Mouse (Mus musculus) stomach, postnatal 0 days (tissue): ENCODE measurements around the gene Timp3. TPM values are rescaled to one million over a fixed set of nuclear protein-coding genes. Genes with fewer than 3 reads are reported as not detected.

Experiments used
- ATAC-seq: fragments of 200-750 bp; cut with Nextera tagmentation; 2 replicates; pipeline ENCODE4 v1.8.0; 2017; ENCODE audit not compliant: low FRiP score, low TSS enrichment
- DNase-seq: peaks from one replicate; pipeline ENCODE4 v3.0.0-alpha.2; 2016; ENCODE audit warnings: low spot score
- H3K27ac ChIP-seq: fragments of 300-500 bp; sonication (generic); replicated peaks from 2 replicates; pipeline ENCODE4 v1.5.1; 2014; ENCODE audit warnings: mild to moderate bottlenecking, control low read depth
- H3K27me3 ChIP-seq: fragments of 300-500 bp; sonication (generic); 2 replicates; pipeline ENCODE4 v1.6.1; 2014; ENCODE audit warnings: low read length; ENCODE audit not compliant: control insufficient read depth, insufficient read depth
- H3K36me3 ChIP-seq: fragments of 300-500 bp; sonication (generic); 2 replicates; pipeline ENCODE4 v1.6.1; 2014; ENCODE audit warnings: low read length, mixed read lengths; ENCODE audit not compliant: control insufficient read depth, insufficient read depth
- H3K4me1 ChIP-seq: fragments of 300-500 bp; sonication (generic); replicated peaks from 2 replicates; pipeline ENCODE4 v1.6.1; 2014; ENCODE audit warnings: antibody characterized with exemption; ENCODE audit not compliant: control insufficient read depth, insufficient read depth
- H3K4me2 ChIP-seq: fragments of 300-500 bp; sonication (generic); replicated peaks from 2 replicates; pipeline ENCODE4 v1.6.1; 2014; ENCODE audit warnings: low read depth, mild to moderate bottlenecking, control low read depth, moderate library complexity
- H3K4me3 ChIP-seq: fragments of 300-500 bp; sonication (generic); 2 replicates; pipeline ENCODE4 v1.5.1; 2014; ENCODE audit warnings: low read depth, low read length, control low read depth
- H3K9ac ChIP-seq: fragments of 300-500 bp; sonication (generic); 2 replicates; pipeline ENCODE4 v1.6.1; 2014; ENCODE audit warnings: mild to moderate bottlenecking, low read length, control low read depth, mixed read lengths
- H3K9me3 ChIP-seq: fragments of 300-500 bp; sonication (generic); 2 replicates; pipeline ENCODE4 v1.6.1; 2016; ENCODE audit warnings: low read length; ENCODE audit not compliant: control insufficient read depth
- CTCF ChIP-seq: IDR thresholded peaks from 2 replicates; pipeline ENCODE4 v1.5.1; 2016; ENCODE audit warnings: antibody characterized with exemption, low read depth, mild to moderate bottlenecking, moderate library complexity
- EP300 ChIP-seq: optimal IDR thresholded peaks from 2 replicates; pipeline ENCODE3; 2016; ENCODE audit warnings: antibody characterized with exemption
- WGBS: fragments of 180-500 bp; shearing (Covaris S2); extraction: QIAGEN DNeasy Blood & Tissue Kit; methylation state at CpG from one replicate; pipeline ENCODE4 v1.1.7; 2014; 5-methylcytosine and 5-hydroxymethylcytosine counted together
- polyA plus RNA-seq: library from polyadenylated mRNA; unstranded; fragments of >200 nt; fragmentation: Nextera tagmentation; extraction: Ambion mirVana; gene quantifications from 2 replicates; pipeline ENCODE4 v1.2.1, GENCODE M21; 2015

Timp3 gene
- polyA plus RNA-seq, 1 experiment from 2014 or later: 33.0 TPM

DNA sequence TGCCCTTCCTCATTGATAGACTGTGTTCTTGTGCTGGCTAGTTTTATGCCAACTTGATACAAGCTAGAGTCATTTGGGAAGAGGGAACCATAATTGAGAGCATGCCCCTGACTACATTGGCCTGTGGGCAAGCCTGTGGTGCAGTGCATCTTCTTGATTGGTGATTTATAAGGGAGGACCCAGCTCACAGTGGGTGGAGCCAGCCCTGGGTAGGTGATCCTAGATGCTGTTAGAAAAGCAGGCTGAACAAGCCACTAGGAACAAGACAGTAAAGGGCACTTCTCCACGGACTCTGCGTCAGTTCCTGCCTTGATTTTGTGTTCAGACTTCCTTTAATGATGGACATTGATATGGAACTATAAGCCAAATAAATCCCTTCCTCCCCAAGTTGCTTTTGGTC, 84.5 kb downstream of the Timp3 start:
- TF ChIP-seq EP300: no peak
- no peak for TF ChIP-seq CTCF
- WGBS: 75% methylated on average over 2 of the region's 2 CpGs
- DNase-seq: no peak
- H3K9me3 ChIP-seq: no peaks in the 10 kb centered on the region
- H3K4me3 ChIP-seq: no peak overlapping the region
- 0 out of 2 replicates have a peak, but pooled peaks cover 2% of the 10 kb centered on the region for H3K4me1 ChIP-seq
- no peaks in the 10 kb centered on the region for H3K36me3 ChIP-seq
- H3K9ac ChIP-seq: no peak overlapping the region
- no peak overlapping the region for H3K27ac ChIP-seq
- no peaks in the 10 kb centered on the region for H3K27me3 ChIP-seq
- peak; percentile 58 for ATAC-seq
- no peak overlapping the region for H3K4me2 ChIP-seq

DNA sequence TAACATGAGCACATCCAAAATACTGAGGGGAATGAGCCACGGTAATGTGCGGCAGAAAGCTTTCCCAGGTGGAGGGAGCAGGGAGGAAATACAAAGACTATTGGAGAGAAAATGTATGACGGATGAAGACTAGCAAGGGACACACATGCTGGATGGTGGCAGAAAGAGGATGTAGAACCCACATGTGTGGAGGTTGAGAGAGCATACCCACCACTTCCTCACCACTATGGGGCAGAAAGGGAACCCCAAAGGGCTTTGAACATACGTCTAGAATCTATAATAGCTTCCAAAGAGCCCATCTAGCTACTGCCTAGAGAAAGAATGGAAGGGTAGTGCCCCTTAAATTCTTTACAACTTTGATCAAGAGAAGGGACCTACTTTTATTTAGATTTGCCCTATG, 85.5 kb downstream of the Timp3 start:
- 81% methylated on average over 4 of the region's 4 CpGs for WGBS
- H3K4me2 ChIP-seq: no peak overlapping the region

GRCm38 (mm10) chr10:86386232-86386631, 86.1 kb downstream of the Timp3 start:
- H3K9me3 ChIP-seq: no peaks in the 10 kb centered on the region
- H3K4me3 ChIP-seq: no peak overlapping the region
- H3K4me1 ChIP-seq: 0 out of 2 replicates have a peak, but pooled peaks cover 2% of the 10 kb centered on the region
- no peaks in the 10 kb centered on the region for H3K27me3 ChIP-seq
- no peak overlapping the region for H3K27ac ChIP-seq
- no peak overlapping the region for H3K9ac ChIP-seq
- DNase-seq (no peak), ATAC-seq (no peak)
- TF ChIP-seq CTCF: no peak
- no peak for TF ChIP-seq EP300
- 72% methylated on average over 4 of the region's 4 CpGs for WGBS
- no peak overlapping the region for H3K4me2 ChIP-seq
- no peaks in the 10 kb centered on the region for H3K36me3 ChIP-seq

More for the DNA sequence above, 85.5 kb downstream of the Timp3 start:
- no peak overlapping the region for H3K27ac ChIP-seq
- no peaks in the 10 kb centered on the region for H3K9me3 ChIP-seq
- ATAC-seq (no peak), DNase-seq (no peak)
- no peaks in the 10 kb centered on the region for H3K27me3 ChIP-seq
- H3K4me3 ChIP-seq: no peak overlapping the region
- no peaks in the 10 kb centered on the region for H3K36me3 ChIP-seq
- no peak overlapping the region for H3K9ac ChIP-seq
- no peak for TF ChIP-seq CTCF
- TF ChIP-seq EP300: no peak
- 0 out of 2 replicates have a peak, but pooled peaks cover 2% of the 10 kb centered on the region for H3K4me1 ChIP-seq

- TF ChIP-seq CTCF: no peak
- TF ChIP-seq EP300: no peak
- Histone ChIP-seq H3K4me3 (no peak overlapping the region), H3K4me1 (0 out of 2 replicates have a peak, but pooled peaks cover 2% of the 10 kb centered on the region), H3K9ac (no peak overlapping the region), H3K27ac (no peak overlapping the region), H3K27me3 (no peaks in the 10 kb centered on the region), H3K4me2 (no peak overlapping the region), H3K36me3 (no peaks in the 10 kb centered on the region), H3K9me3 (no peaks in the 10 kb centered on the region)
- DNase-seq (no peak), ATAC-seq (no peak)
- WGBS: 48% methylated on average over 5 of the region's 5 CpGs
These were observed 87.8 kb downstream of the Timp3 start for GRCm38 (mm10) chr10:86387821-86388440.

DNA sequence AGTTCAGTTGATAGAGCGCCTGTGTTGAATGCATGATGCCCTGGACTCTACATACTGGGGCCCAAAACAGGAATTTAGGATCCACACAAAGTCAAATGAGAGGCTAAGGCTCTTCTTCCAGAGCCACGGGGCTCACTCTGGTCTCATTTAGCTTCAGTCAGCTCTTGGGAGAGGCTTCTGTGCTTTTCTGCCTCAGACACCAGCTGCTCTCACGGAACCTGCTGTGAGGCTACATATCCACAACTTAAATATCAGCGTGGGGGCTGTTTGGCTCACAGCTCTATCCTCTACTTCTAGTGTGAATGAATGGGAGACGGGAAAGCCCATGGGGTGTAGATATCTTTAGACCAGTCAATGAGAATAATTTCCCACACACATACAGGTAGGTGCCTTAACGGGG, 88.6 kb downstream of the Timp3 start:
- TF ChIP-seq CTCF (no peak), EP300 (no peak)
- Histone ChIP-seq H3K4me2 (no peak overlapping the region), H3K36me3 (no peaks in the 10 kb centered on the region), H3K9me3 (no peaks in the 10 kb centered on the region), H3K9ac (no peak overlapping the region), H3K4me1 (0 out of 2 replicates have a peak, but pooled peaks cover 2% of the 10 kb centered on the region), H3K27me3 (no peaks in the 10 kb centered on the region), H3K4me3 (no peak overlapping the region), H3K27ac (no peak overlapping the region)
- ATAC-seq: no peak
- no peak for DNase-seq
- 79% methylated on average over 6 of the region's 6 CpGs for WGBS

DNA sequence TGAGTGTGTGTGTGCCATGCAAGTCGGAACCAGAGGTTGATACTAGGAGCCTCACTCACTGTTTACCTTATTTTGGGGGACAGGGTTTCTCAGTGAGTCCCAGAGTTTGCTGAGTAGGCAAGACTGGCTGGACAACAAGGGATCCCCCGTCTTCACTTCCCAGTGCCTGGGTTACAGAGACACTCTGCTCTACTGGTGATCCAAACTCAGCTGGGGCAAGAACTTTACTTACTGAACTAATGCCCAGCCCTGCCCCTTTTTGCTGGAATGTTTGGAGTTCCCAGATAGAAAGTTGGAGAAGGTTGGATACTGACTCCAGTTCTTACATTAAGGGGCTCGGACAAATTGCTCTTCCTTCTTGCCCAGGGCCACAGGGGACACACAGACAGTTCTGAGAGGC, 89.2 kb downstream of the Timp3 start:
- TF ChIP-seq CTCF (no peak), EP300 (no peak)
- Histone ChIP-seq H3K27ac (no peak overlapping the region), H3K36me3 (no peaks in the 10 kb centered on the region), H3K27me3 (no peaks in the 10 kb centered on the region), H3K9me3 (no peaks in the 10 kb centered on the region), H3K4me3 (no peak overlapping the region), H3K4me1 (0 out of 2 replicates have a peak, but pooled peaks cover 2% of the 10 kb centered on the region), H3K4me2 (no peak overlapping the region), H3K9ac (no peak overlapping the region)
- DNase-seq (no peak), ATAC-seq (no peak)
- WGBS: 75% methylated on average over 3 of the region's 3 CpGs
